Mouse (Mus musculus) E14TG2a.4 (cell line): ENCODE data around the gene Rgs9.

Experiments used
- CTCF ChIP-seq: conservative IDR thresholded peaks from 2 replicates; pipeline ENCODE4 v1.5.1; 2014; ENCODE audit warnings: low read length
- NANOG ChIP-seq: IDR thresholded peaks from 2 replicates; pipeline ENCODE4 v1.6.1; 2014; ENCODE audit warnings: borderline replicate concordance, low read length, mixed read lengths

GRCm38 (mm10) chr11:109206028-109206427 lies 91.9 kb downstream of the Rgs9 start:
- no peak for TF ChIP-seq CTCF
- TF ChIP-seq NANOG: no peak
